Mouse (Mus musculus) hindbrain, embryonic 10.5 days (tissue): ENCODE data around the gene Wwox. TPM values are rescaled to one million over a fixed set of nuclear protein-coding genes. Genes with fewer than 3 reads are reported as not detected.
A peak's percentile ranks its signal among the peaks of the same experiment; 100 is the strongest.

Source experiments
- DNase-seq: peaks from one replicate; pipeline ENCODE4 v3.0.0-alpha.2; 2017; ENCODE audit warnings: low spot score
- H3K27ac ChIP-seq: fragments of 300-500 bp; sonication (generic); 2 replicates; pipeline ENCODE4 v1.5.1; 2016; ENCODE audit warnings: mild to moderate bottlenecking, moderate library complexity
- H3K27me3 ChIP-seq: fragments of 300-500 bp; sonication (generic); 2 replicates; pipeline ENCODE4 v1.6.1; 2016; ENCODE audit warnings: mild to moderate bottlenecking; ENCODE audit not compliant: poor library complexity, insufficient read depth, severe bottlenecking
- H3K36me3 ChIP-seq: fragments of 300-500 bp; sonication (generic); 2 replicates; pipeline ENCODE4 v1.6.1; 2016; ENCODE audit warnings: mild to moderate bottlenecking, moderate library complexity
- H3K4me1 ChIP-seq: fragments of 300-500 bp; sonication (generic); replicated peaks from 2 replicates; pipeline ENCODE4 v1.6.1; 2016; ENCODE audit warnings: mild to moderate bottlenecking
- H3K4me3 ChIP-seq: fragments of 300-500 bp; sonication (generic); 2 replicates; pipeline ENCODE4 v1.5.1; 2016; ENCODE audit warnings: mild to moderate bottlenecking, moderate library complexity
- H3K9me3 ChIP-seq: fragments of 300-500 bp; sonication (generic); 2 replicates; pipeline ENCODE4 v1.6.1; 2016; ENCODE audit warnings: mild to moderate bottlenecking, moderate library complexity
- WGBS: fragments of 180-500 bp; shearing (Covaris S2); methylation state at CpG from one replicate; pipeline ENCODE4 v1.1.7; 2016; 5-methylcytosine and 5-hydroxymethylcytosine counted together
- polyA plus RNA-seq: library from polyadenylated mRNA; unstranded; fragments of >200 nt; fragmentation: Nextera tagmentation; extraction: Ambion mirVana; gene quantifications from 2 replicates; pipeline ENCODE4 v1.2.1, GENCODE M21; 2016

The Wwox gene
- polyA plus RNA-seq, 1 experiment from 2014 or later = 12.5 TPM

DNA sequence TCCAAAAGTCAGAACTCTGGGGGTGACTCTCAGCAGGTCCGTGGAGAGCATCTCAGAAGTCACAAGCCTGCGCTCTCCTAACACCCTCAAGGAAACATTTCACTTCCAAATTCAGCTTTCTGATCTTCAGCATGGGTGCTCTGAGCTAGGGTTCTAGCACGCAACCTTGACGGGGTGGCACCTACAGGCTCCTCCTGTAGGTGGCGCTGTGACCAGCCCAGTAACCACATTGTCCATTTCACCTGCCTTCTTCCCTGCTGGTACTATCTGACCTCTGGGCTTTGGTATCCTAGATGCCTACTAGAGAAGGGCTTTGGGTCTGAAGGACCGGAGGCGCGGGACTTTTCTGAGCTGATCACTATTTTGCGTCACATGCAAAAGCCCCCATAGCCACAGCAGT, 444.5 kb downstream of the Wwox start:
- 0 out of 2 replicates have a peak overlapping the region, but pooled peaks have one; percentile 23 for H3K27ac ChIP-seq
- H3K36me3 ChIP-seq = no peaks in the 10 kb centered on the region
- DNase-seq = no peak
- no peaks in the 10 kb centered on the region for H3K9me3 ChIP-seq
- 76% methylated on average over 9 of the region's 9 CpGs for WGBS
- peaks cover 41% of the 10 kb centered on the region for H3K4me1 ChIP-seq
- H3K27me3 ChIP-seq = peaks cover 14% of the 10 kb centered on the region
- H3K4me3 ChIP-seq = no peak overlapping the region

- Histone ChIP-seq H3K27ac (0 out of 2 replicates have a peak overlapping the region, but pooled peaks have one; percentile 24), H3K4me3 (no peak overlapping the region), H3K4me1 (peaks cover 39% of the 10 kb centered on the region), H3K27me3 (0 out of 2 replicates have a peak, but pooled peaks cover 3% of the 10 kb centered on the region), H3K9me3 (no peaks in the 10 kb centered on the region), H3K36me3 (no peaks in the 10 kb centered on the region)
- no peak for DNase-seq
- WGBS = 65% methylated on average over 18 of the region's 18 CpGs
These were observed 445.7 kb downstream of the Wwox start for GRCm38 (mm10) chr8:114885026-114885592.

GRCm38 (mm10) chr8:114888388-114888787, 448.9 kb downstream of the Wwox start:
- Histone ChIP-seq H3K36me3 (no peaks in the 10 kb centered on the region), H3K4me3 (no peak overlapping the region), H3K4me1 (peaks cover 29% of the 10 kb centered on the region), H3K9me3 (no peaks in the 10 kb centered on the region), H3K27me3 (peaks cover 6% of the 10 kb centered on the region; the same call in 1 of the 2 replicates), H3K27ac (no peak overlapping the region)
- no peak for DNase-seq
- 87% methylated on average over 3 of the region's 3 CpGs for WGBS

GRCm38 (mm10) chr8:114889578-114890374, 450.3 kb downstream of the Wwox start:
- H3K9me3 ChIP-seq = no peaks in the 10 kb centered on the region
- H3K27ac ChIP-seq = peak overlapping the region; percentile 47; the same call in 1 of the 2 replicates
- DNase-seq = no peak
- H3K36me3 ChIP-seq = no peaks in the 10 kb centered on the region
- H3K4me3 ChIP-seq = no peak overlapping the region
- peaks cover 28% of the 10 kb centered on the region for H3K4me1 ChIP-seq
- WGBS = 84% methylated on average over 16 of the region's 16 CpGs
- peaks cover 6% of the 10 kb centered on the region; the same call in 1 of the 2 replicates for H3K27me3 ChIP-seq

DNA sequence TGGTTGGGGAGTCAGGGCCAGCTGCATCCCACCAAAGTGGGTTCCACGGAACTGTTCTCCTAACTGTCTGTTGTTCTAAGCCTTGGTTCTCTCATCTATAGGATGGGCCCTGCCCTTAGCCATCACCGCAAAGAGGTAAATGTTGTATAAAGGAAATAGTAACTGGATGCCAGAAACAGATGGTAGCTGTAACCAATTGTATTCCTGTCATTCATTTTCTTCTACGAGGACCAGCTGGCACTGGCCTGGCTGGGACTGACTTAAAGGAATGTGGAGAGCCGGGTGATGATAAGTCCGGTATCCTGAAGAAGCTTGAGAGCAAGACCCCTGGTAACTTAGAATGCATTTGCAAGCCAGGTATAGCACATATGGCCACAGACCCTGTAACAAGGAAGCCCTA, 451.0 kb downstream of the Wwox start:
- no peaks in the 10 kb centered on the region for H3K36me3 ChIP-seq
- no peak for DNase-seq
- H3K27me3 ChIP-seq = peaks cover 5% of the 10 kb centered on the region; the same call in 1 of the 2 replicates
- H3K4me3 ChIP-seq = no peak overlapping the region
- H3K9me3 ChIP-seq = no peaks in the 10 kb centered on the region
- H3K4me1 ChIP-seq = peaks cover 23% of the 10 kb centered on the region
- WGBS = 61% methylated on average over 5 of the region's 5 CpGs
- peak overlapping the region; percentile 47; the same call in 1 of the 2 replicates for H3K27ac ChIP-seq

- Histone ChIP-seq H3K27ac (no peak overlapping the region), H3K9me3 (no peaks in the 10 kb centered on the region), H3K36me3 (no peaks in the 10 kb centered on the region)
These were observed 451.8 kb downstream of the Wwox start for GRCm38 (mm10) chr8:114891252-114891651.

DNA sequence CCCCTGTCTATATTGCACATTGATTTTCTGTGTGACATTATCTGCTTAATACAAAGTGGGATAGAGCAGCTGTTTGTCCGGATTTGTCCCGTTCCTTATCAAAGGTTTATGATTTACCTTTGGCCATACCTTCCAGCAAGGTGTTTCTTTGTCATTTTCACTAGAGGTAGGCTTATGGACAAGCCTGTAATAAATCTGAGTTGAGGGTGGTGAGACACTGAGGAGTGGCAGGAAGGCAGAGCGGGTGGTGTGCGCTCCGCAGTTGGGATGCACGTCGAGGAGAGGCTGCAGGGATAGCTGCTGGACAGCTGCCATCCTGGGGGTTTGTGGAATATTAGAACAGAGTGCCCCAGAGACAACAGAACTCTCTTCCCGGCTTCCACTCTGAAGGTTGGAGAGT, 458.0 kb downstream of the Wwox start:
- Histone ChIP-seq H3K27me3 (peaks cover 38% of the 10 kb centered on the region), H3K9me3 (no peaks in the 10 kb centered on the region), H3K36me3 (no peaks in the 10 kb centered on the region), H3K4me1 (peaks cover 39% of the 10 kb centered on the region), H3K4me3 (no peak overlapping the region), H3K27ac (no peak overlapping the region)
- WGBS = 83% methylated on average over 8 of the region's 8 CpGs
- no peak for DNase-seq

More at GRCm38 (mm10) chr8:114891252-114891651, 451.8 kb downstream of the Wwox start:
- 75% methylated on average over 4 of the region's 4 CpGs for WGBS
- peaks cover 26% of the 10 kb centered on the region for H3K4me1 ChIP-seq
- DNase-seq = no peak
- H3K27me3 ChIP-seq = peaks cover 3% of the 10 kb centered on the region
- no peak overlapping the region for H3K4me3 ChIP-seq

DNA sequence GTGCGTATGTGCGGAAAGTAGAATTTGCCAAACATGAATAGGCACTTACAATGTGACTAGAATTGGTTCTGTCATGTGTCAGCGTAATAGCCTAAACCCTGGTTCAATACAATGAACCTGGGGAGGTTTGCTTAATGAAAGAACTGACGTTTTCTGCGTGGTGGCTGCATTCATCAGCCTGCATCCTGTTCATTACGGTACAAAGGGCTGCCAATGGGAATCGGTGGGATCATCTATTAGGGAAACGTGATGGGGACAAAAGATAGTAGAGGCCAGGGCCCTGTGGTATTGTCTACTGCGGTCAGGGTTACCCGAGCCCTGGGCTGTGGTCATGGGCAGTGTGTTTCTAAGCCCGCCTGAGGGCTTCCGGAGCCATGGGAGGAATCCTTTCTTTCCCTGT, 459.7 kb downstream of the Wwox start:
- 35% methylated on average over 12 of the region's 12 CpGs for WGBS
- DNase-seq = peak; percentile 57
- peak overlapping the region; percentile 74; the same call in 1 of the 2 replicates for H3K27ac ChIP-seq

DNA sequence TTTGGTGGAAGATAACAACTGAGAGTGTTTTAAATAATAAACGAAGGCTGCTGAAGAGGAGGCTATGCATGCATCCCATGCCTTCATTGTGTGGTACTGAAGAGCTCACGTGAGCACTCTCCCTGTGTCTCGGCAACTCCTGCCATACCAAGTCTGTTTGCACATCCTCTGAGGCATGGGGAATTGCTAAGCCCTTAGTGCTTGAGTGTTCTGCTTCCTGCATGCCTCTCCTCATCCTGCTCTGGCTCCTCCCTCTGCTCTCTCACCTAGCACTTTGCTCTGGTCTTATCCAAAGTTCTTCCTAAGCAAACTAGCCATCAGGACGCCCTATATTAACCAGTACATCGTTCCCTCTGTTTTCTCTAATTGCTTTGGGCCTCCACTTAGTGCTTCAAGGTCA, 463.1 kb downstream of the Wwox start:
- Histone ChIP-seq H3K4me1 (peaks cover 36% of the 10 kb centered on the region), H3K9me3 (0 out of 2 replicates have a peak, but pooled peaks cover 5% of the 10 kb centered on the region), H3K27me3 (peaks cover 30% of the 10 kb centered on the region), H3K27ac (no peak overlapping the region), H3K4me3 (no peak overlapping the region), H3K36me3 (no peaks in the 10 kb centered on the region)
- WGBS = 83% methylated on average over 5 of the region's 5 CpGs
- no peak for DNase-seq

More for the DNA sequence above, 459.7 kb downstream of the Wwox start:
- Histone ChIP-seq H3K4me3 (no peak overlapping the region), H3K9me3 (0 out of 2 replicates have a peak, but pooled peaks cover under 1% of the 10 kb centered on the region), H3K36me3 (no peaks in the 10 kb centered on the region), H3K4me1 (peaks cover 39% of the 10 kb centered on the region), H3K27me3 (peaks cover 42% of the 10 kb centered on the region)

DNA sequence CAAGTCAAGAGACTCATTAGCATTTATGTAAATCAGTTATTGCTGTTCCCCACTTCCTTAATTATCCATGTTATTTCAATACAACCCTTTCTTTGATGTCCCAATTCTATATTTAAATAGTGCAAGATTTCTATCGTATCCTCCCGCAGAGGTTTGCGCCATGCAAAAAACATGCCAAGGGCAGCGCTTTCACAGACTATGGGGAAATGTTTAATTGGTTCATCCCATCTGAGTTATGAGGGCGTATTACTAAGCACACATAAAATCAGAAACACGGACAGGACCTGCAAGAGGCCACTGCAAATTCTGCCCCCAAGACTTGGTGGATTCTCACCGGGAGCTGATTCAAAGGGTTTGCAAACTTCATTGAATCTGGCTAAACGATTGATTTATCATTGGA, 468.6 kb downstream of the Wwox start:
- WGBS = 95% methylated on average over 8 of the region's 8 CpGs
- Histone ChIP-seq H3K27ac (no peak overlapping the region), H3K4me3 (no peak overlapping the region), H3K36me3 (no peaks in the 10 kb centered on the region), H3K9me3 (0 out of 2 replicates have a peak, but pooled peaks cover 5% of the 10 kb centered on the region), H3K4me1 (peaks cover 34% of the 10 kb centered on the region), H3K27me3 (no peaks in the 10 kb centered on the region)
- no peak for DNase-seq

DNA sequence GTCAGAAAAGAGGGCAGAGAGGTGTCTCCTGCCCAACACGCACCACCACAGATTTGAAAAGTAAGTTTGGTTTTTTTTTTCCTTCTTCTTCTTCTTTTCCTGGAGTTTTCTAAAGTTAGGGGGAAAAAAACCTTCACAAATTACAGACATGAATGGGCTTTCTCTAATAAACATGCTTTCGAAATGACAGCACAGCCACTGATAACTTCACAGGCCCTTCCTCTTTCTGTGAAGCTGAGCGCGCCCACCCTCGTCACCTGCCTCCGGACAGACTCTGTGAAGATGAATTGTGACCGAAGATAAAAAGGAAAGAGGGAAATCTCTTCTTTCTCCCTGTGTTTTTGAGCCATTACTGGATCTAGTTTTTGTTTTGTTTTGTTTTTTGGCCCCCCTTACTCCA, 469.1 kb downstream of the Wwox start:
- no peak for DNase-seq
- H3K4me3 ChIP-seq = no peak overlapping the region
- no peaks in the 10 kb centered on the region for H3K36me3 ChIP-seq
- H3K27me3 ChIP-seq = no peaks in the 10 kb centered on the region
- WGBS = 86% methylated on average over 7 of the region's 7 CpGs
- 0 out of 2 replicates have a peak, but pooled peaks cover 5% of the 10 kb centered on the region for H3K9me3 ChIP-seq
- no peak overlapping the region for H3K27ac ChIP-seq
- H3K4me1 ChIP-seq = peaks cover 34% of the 10 kb centered on the region

GRCm38 (mm10) chr8:114909146-114909545, 469.7 kb downstream of the Wwox start:
- Histone ChIP-seq H3K27ac (no peak overlapping the region), H3K27me3 (no peaks in the 10 kb centered on the region), H3K4me3 (no peak overlapping the region), H3K9me3 (0 out of 2 replicates have a peak, but pooled peaks cover 5% of the 10 kb centered on the region), H3K36me3 (no peaks in the 10 kb centered on the region), H3K4me1 (peaks cover 34% of the 10 kb centered on the region)
- no peak for DNase-seq
- 88% methylated on average over 9 of the region's 9 CpGs for WGBS

GRCm38 (mm10) chr8:114911031-114911580, 471.7 kb downstream of the Wwox start:
- Histone ChIP-seq H3K36me3 (no peaks in the 10 kb centered on the region), H3K27ac (no peak overlapping the region), H3K9me3 (no peaks in the 10 kb centered on the region), H3K4me3 (no peak overlapping the region), H3K4me1 (peaks cover 45% of the 10 kb centered on the region), H3K27me3 (0 out of 2 replicates have a peak, but pooled peaks cover 5% of the 10 kb centered on the region)
- 71% methylated on average over 17 of the region's 17 CpGs for WGBS
- DNase-seq = no peak
